Mouse (Mus musculus): Measurements from ENCODE around the gene Rapgef5. TPM values are rescaled to one million over a fixed set of nuclear protein-coding genes. Genes with fewer than 3 reads are reported as not detected.

The Rapgef5 gene
- polyA plus RNA-seq, 1 experiment from 2014 or later = 1.7 TPM

DNA sequence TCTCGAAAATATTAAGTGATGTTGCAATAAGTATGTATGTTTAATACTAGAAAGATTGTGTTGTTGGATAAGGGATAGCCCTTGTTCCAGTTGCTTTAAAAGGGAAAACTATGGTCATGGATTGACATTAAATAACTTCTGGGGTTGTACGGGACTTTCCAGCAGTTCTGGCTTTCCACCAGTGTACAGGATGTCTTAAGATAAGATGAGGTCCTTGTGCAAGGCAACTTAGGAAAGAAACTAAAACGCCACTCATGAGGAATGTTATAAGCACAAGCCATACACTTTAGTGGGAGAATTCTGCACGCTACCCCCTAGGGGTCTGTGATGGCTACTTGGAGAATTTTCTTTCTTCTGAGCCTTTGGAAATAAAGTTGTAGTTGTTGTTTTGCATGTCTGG, 140.7 kb downstream of the Rapgef5 start:
- H3K4me3 ChIP-seq (replicated peaks) = no peak overlapping the region
- no peak for ATAC-seq (ENCODE audit: insufficient read depth)
- H3K4me2 ChIP-seq = no peak overlapping the region
- H3K4me1 ChIP-seq (replicated peaks) = no peaks in the 10 kb centered on the region
- no peaks in the 10 kb centered on the region for H3K27me3 ChIP-seq
- WGBS (ENCODE audit: insufficient replicate concordance) = 37% methylated on average over 4 of the region's 4 CpGs
- no peak overlapping the region for H3K27ac ChIP-seq (replicated peaks)
- H3K9ac ChIP-seq = no peak overlapping the region
- no peaks in the 10 kb centered on the region for H3K36me3 ChIP-seq (replicated peaks)
- H3K9me3 ChIP-seq (replicated peaks) = no peaks in the 10 kb centered on the region

DNA sequence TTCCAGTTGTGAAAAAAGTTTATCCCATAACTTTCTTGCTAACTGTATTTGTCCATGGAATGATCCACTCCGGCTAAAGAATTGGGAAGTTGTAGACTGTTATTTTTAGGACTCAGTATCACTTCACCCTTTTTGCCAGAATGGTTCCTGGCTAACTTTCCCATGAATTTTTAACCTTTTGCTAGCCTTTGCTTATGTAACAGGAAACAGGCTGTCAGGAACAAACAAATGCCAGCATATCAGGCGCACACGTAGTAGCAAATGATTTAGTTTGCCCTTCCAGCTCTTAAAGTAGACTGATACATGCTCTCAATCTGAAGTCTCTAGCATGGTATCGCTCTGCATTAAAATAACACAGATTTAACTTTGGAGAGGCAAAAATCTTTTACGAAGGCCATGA, 141.5 kb downstream of the Rapgef5 start:
- H3K27me3 ChIP-seq = no peaks in the 10 kb centered on the region
- ATAC-seq (ENCODE audit: insufficient read depth) = no peak
- no peaks in the 10 kb centered on the region for H3K36me3 ChIP-seq (replicated peaks)
- H3K9ac ChIP-seq = no peak overlapping the region
- no peaks in the 10 kb centered on the region for H3K4me1 ChIP-seq (replicated peaks)
- H3K9me3 ChIP-seq (replicated peaks) = no peaks in the 10 kb centered on the region
- no peak overlapping the region for H3K4me2 ChIP-seq
- H3K27ac ChIP-seq (replicated peaks) = no peak overlapping the region
- 55% methylated on average over 5 of the region's 5 CpGs for WGBS (ENCODE audit: insufficient replicate concordance)
- H3K4me3 ChIP-seq (replicated peaks) = no peak overlapping the region

DNA sequence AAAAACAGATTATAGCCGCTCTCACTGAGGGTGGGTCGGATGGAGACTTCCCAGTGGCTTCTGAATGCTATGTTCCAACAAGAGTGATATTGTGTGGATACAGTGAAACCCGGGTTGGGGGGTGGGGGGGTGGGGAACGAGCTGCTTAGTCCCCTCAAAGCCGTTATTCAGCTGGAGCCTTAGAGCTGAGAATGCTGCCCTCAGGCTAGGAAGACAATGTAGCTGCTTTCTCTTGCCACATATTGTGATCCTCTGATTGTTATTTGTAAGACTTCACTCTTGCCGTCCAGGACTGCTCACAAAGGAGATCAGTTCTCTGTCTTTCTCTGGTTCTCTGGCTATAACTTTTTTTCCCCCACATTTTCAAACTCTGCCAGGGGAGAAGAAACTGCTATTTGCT, 142.5 kb downstream of the Rapgef5 start:
- 54% methylated on average over 6 of the region's 6 CpGs for WGBS (ENCODE audit: insufficient replicate concordance)
- H3K4me3 ChIP-seq (replicated peaks) = peak overlapping the region; percentile 15; the same call in 1 of the 2 replicates
- H3K36me3 ChIP-seq (replicated peaks) = no peaks in the 10 kb centered on the region
- H3K9ac ChIP-seq = no peak overlapping the region
- H3K27me3 ChIP-seq = no peaks in the 10 kb centered on the region
- no peak overlapping the region for H3K27ac ChIP-seq (replicated peaks)
- no peak for ATAC-seq (ENCODE audit: insufficient read depth)
- H3K9me3 ChIP-seq (replicated peaks) = no peaks in the 10 kb centered on the region
- H3K4me1 ChIP-seq (replicated peaks) = no peaks in the 10 kb centered on the region
- H3K4me2 ChIP-seq = no peak overlapping the region

DNA sequence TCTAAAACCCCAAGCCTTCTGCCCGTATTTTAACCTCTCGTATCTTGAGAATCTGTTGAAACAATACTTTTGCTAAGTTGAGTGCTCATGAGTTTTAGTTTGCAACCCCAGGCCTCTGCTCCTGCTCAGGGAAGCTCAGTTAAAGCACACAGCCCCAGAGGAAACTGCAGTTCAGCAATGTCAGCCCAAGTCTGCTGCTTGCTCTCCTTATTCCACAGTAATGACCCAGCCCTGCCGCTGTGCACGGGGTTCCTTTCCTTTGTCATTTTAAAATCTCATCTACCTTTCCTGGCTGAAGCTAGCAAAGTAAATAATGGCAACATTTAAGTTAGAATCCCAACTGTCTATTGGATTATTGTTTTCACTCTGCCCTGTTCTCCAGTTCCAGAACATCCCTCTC, 144.1 kb downstream of the Rapgef5 start:
- Histone ChIP-seq H3K27me3 (no peaks in the 10 kb centered on the region), H3K9me3 (replicated peaks) (no peaks in the 10 kb centered on the region), H3K9ac (no peak overlapping the region), H3K36me3 (replicated peaks) (no peaks in the 10 kb centered on the region), H3K27ac (replicated peaks) (no peak overlapping the region), H3K4me2 (no peak overlapping the region), H3K4me3 (replicated peaks) (no peak overlapping the region), H3K4me1 (replicated peaks) (no peaks in the 10 kb centered on the region)
- WGBS (ENCODE audit: insufficient replicate concordance) = 42% methylated on average over 4 of the region's 4 CpGs
- ATAC-seq (ENCODE audit: insufficient read depth) = no peak

- no peak overlapping the region for H3K4me3 ChIP-seq (replicated peaks)
- no peaks in the 10 kb centered on the region for H3K4me1 ChIP-seq (replicated peaks)
- no peak overlapping the region for H3K27ac ChIP-seq (replicated peaks)
- H3K27me3 ChIP-seq = no peaks in the 10 kb centered on the region
- H3K36me3 ChIP-seq (replicated peaks) = no peaks in the 10 kb centered on the region
- H3K4me2 ChIP-seq = no peak overlapping the region
- 47% methylated on average over 6 of the region's 6 CpGs for WGBS (ENCODE audit: insufficient replicate concordance)
- no peak for ATAC-seq (ENCODE audit: insufficient read depth)
- no peak overlapping the region for H3K9ac ChIP-seq
- H3K9me3 ChIP-seq (replicated peaks) = no peaks in the 10 kb centered on the region
Measured at GRCm38 (mm10) chr12:117661871-117662270, 145.6 kb downstream of the Rapgef5 start.

DNA sequence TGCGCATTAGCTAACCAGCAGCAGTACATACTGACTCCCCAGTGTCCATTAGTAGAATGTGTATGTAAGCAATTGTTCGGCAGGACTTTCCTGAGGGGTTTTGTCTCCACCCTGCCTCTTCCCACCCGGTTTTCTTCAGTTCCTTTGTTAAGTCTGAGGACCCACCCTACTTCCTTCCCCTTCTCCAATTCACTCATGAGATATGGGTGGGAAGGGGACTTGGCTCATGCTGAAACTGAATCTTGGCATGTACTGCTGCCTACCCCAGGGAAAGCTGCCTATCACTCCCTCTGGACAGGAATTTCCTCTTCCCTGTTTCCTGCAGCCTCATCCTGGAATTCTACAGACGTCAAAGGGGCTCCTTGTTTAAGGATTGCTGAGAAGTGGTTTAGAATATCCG, 147.4 kb downstream of the Rapgef5 start:
- Histone ChIP-seq H3K9me3 (replicated peaks) (no peaks in the 10 kb centered on the region), H3K36me3 (replicated peaks) (no peaks in the 10 kb centered on the region), H3K4me3 (replicated peaks) (no peak overlapping the region), H3K27ac (replicated peaks) (no peak overlapping the region), H3K27me3 (no peaks in the 10 kb centered on the region), H3K4me2 (no peak overlapping the region), H3K4me1 (replicated peaks) (no peaks in the 10 kb centered on the region), H3K9ac (no peak overlapping the region)
- 35% methylated on average over 5 of the region's 5 CpGs for WGBS (ENCODE audit: insufficient replicate concordance)
- ATAC-seq (ENCODE audit: insufficient read depth) = peak; percentile 31; the same call in 1 of the 2 replicates

DNA sequence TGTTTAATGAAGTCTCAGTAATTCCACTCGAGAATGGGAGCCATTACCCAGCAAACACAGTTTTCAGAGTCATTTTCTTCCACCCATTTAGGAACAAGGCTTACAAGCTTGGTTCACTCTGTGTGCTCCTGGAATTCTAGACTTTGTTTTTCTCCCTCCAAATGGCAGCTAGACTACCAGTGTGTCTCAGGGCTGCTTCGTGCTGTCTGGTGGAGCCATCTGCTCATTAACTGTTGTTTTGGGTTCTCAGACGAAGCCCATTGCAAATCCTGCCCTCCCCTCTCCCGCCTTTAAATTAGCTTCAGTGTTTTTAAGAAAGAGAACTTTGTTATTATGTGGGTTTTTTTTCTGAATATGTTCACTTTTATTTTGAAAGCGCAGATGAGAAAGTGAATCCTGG, 148.4 kb downstream of the Rapgef5 start:
- Histone ChIP-seq H3K27me3 (no peaks in the 10 kb centered on the region), H3K4me1 (replicated peaks) (no peaks in the 10 kb centered on the region), H3K4me3 (replicated peaks) (no peak overlapping the region), H3K9me3 (replicated peaks) (no peaks in the 10 kb centered on the region), H3K4me2 (no peak overlapping the region), H3K36me3 (replicated peaks) (no peaks in the 10 kb centered on the region), H3K9ac (no peak overlapping the region), H3K27ac (replicated peaks) (no peak overlapping the region)
- ATAC-seq (ENCODE audit: insufficient read depth) = no peak
- WGBS (ENCODE audit: insufficient replicate concordance) = 57% methylated on average over 5 of the region's 5 CpGs

GRCm38 (mm10) chr12:117666391-117666790, 150.1 kb downstream of the Rapgef5 start:
- no peaks in the 10 kb centered on the region for H3K27me3 ChIP-seq
- H3K27ac ChIP-seq (replicated peaks) = no peak overlapping the region
- H3K4me1 ChIP-seq (replicated peaks) = no peaks in the 10 kb centered on the region
- H3K4me2 ChIP-seq = no peak overlapping the region
- WGBS (ENCODE audit: insufficient replicate concordance) = 79% methylated on average over 3 of the region's 3 CpGs
- no peaks in the 10 kb centered on the region for H3K9me3 ChIP-seq (replicated peaks)
- no peak overlapping the region for H3K9ac ChIP-seq
- H3K4me3 ChIP-seq (replicated peaks) = no peak overlapping the region
- ATAC-seq (ENCODE audit: insufficient read depth) = no peak
- H3K36me3 ChIP-seq (replicated peaks) = no peaks in the 10 kb centered on the region

DNA sequence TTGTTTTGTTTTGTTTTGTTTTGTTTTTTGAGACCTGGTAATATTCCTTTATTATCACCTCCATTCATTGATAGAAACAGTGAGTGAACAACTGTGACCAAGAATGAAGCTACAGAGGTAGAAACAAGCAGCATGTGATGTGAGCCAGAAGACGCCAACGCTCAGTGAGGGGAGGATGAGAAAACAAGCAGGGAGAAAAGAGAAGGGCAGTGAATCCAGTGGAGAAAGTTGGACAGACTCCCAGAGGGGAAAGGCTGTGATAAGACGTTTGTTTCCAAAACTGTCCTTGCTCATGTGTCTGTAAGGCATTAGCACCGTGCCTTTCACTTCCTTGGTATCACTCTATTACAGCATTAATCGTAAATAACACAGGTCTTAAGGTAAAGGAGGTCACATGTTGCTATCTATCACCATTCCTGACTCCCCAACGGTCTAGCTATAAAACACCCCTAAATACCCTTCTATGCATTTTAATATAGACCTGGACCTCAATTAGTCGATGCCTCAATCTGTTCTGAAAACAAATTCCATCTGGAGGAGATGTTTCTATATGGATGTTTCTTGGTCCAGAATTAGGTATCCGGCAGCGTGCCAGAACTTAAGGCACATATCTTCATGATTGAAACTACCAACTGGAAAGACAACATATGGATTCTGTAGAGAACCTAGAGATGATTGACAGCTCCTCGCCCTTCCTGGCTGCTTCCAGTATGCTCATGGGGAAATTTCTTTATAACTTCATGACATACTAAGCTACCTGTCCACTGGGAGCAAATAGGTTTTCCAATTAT, 153.5 kb downstream of the Rapgef5 start:
- H3K4me3 ChIP-seq (replicated peaks) = no peak overlapping the region
- H3K27ac ChIP-seq (replicated peaks) = no peak overlapping the region
- no peaks in the 10 kb centered on the region for H3K36me3 ChIP-seq (replicated peaks)
- H3K27me3 ChIP-seq = no peaks in the 10 kb centered on the region
- WGBS (ENCODE audit: insufficient replicate concordance) = 61% methylated on average over 10 of the region's 10 CpGs
- no peaks in the 10 kb centered on the region for H3K4me1 ChIP-seq (replicated peaks)
- no peak overlapping the region for H3K9ac ChIP-seq
- ATAC-seq (ENCODE audit: insufficient read depth) = no peak
- H3K4me2 ChIP-seq = no peak overlapping the region
- H3K9me3 ChIP-seq (replicated peaks) = no peaks in the 10 kb centered on the region

- Histone ChIP-seq H3K4me1 (replicated peaks) (no peaks in the 10 kb centered on the region), H3K36me3 (replicated peaks) (no peaks in the 10 kb centered on the region), H3K9ac (no peak overlapping the region), H3K4me3 (replicated peaks) (no peak overlapping the region), H3K9me3 (replicated peaks) (no peaks in the 10 kb centered on the region), H3K27me3 (no peaks in the 10 kb centered on the region), H3K4me2 (no peak overlapping the region), H3K27ac (replicated peaks) (no peak overlapping the region)
- no peak for ATAC-seq (ENCODE audit: insufficient read depth)
- 52% methylated on average over 2 of the region's 2 CpGs for WGBS (ENCODE audit: insufficient replicate concordance)
Measured at GRCm38 (mm10) chr12:117673188-117673587, 156.9 kb downstream of the Rapgef5 start.

- WGBS (ENCODE audit: insufficient replicate concordance) = 82% methylated on average over 2 of the region's 2 CpGs
- Histone ChIP-seq H3K36me3 (replicated peaks) (no peaks in the 10 kb centered on the region), H3K9me3 (replicated peaks) (no peaks in the 10 kb centered on the region), H3K4me2 (no peak overlapping the region), H3K4me3 (replicated peaks) (no peak overlapping the region), H3K27ac (replicated peaks) (no peak overlapping the region), H3K4me1 (replicated peaks) (no peaks in the 10 kb centered on the region), H3K9ac (no peak overlapping the region), H3K27me3 (no peaks in the 10 kb centered on the region)
- ATAC-seq (ENCODE audit: insufficient read depth) = no peak
Measured at GRCm38 (mm10) chr12:117674511-117674910, 158.2 kb downstream of the Rapgef5 start.

GRCm38 (mm10) chr12:117676265-117676664, 160.0 kb downstream of the Rapgef5 start:
- no peak for ATAC-seq (ENCODE audit: insufficient read depth)
- 68% methylated on average over 4 of the region's 4 CpGs for WGBS (ENCODE audit: insufficient replicate concordance)
- no peak overlapping the region for H3K9ac ChIP-seq
- H3K4me2 ChIP-seq = no peak overlapping the region
- H3K4me1 ChIP-seq (replicated peaks) = no peaks in the 10 kb centered on the region
- no peaks in the 10 kb centered on the region for H3K9me3 ChIP-seq (replicated peaks)
- H3K27ac ChIP-seq (replicated peaks) = no peak overlapping the region
- H3K36me3 ChIP-seq (replicated peaks) = no peaks in the 10 kb centered on the region
- H3K27me3 ChIP-seq = no peaks in the 10 kb centered on the region
- H3K4me3 ChIP-seq (replicated peaks) = no peak overlapping the region
